Mouse (Mus musculus) liver, adult 2 months (tissue): Measurements from ENCODE around the gene Vmn1r64. TPM values are rescaled to one million over a fixed set of nuclear protein-coding genes. Genes with fewer than 3 reads are reported as not detected.
"Not testable (repeated sequence)": the region's sequence is repeated elsewhere in the genome, so short reads cannot be mapped to it uniquely, and the experiment has no call there.

Source experiments
- DNase-seq: peaks from one replicate; pipeline ENCODE4 v3.0.0-alpha.2; 2011; ENCODE audit warnings: low read depth, low spot score; ENCODE audit errors: extremely low read depth
- H3K27ac ChIP-seq: fragments of 200-500 bp; replicated peaks from 2 replicates; pipeline ENCODE4 v1.5.1; 2012; ENCODE audit warnings: low read depth, mild to moderate bottlenecking, control low read depth, inconsistent platforms, low read length; ENCODE audit not compliant: insufficient read depth
- H3K27me3 ChIP-seq: fragments of 200-500 bp; 2 replicates; pipeline ENCODE4 v1.6.1; 2012; ENCODE audit warnings: mild to moderate bottlenecking, moderate library complexity, low read length, inconsistent platforms; ENCODE audit not compliant: control insufficient read depth, insufficient read depth
- H3K36me3 ChIP-seq: fragments of 200-500 bp; 2 replicates; pipeline ENCODE4 v1.6.1; 2012; ENCODE audit warnings: low read length, inconsistent platforms; ENCODE audit not compliant: control insufficient read depth, insufficient read depth
- H3K4me1 ChIP-seq: fragments of 200-500 bp; 2 replicates; pipeline ENCODE4 v1.6.1; 2011; ENCODE audit warnings: low read length; ENCODE audit not compliant: control insufficient read depth, insufficient read depth
- H3K4me3 ChIP-seq: fragments of 200-500 bp; 2 replicates; pipeline ENCODE4 v1.5.1; 2011; ENCODE audit warnings: low read depth, mild to moderate bottlenecking, control low read depth, low read length, moderate library complexity; ENCODE audit not compliant: insufficient read depth
- H3K79me2 ChIP-seq: fragments of 200-500 bp; 2 replicates; pipeline ENCODE4 v1.6.1; 2012; ENCODE audit warnings: inconsistent platforms, mild to moderate bottlenecking, low read length, moderate library complexity; ENCODE audit not compliant: control insufficient read depth, insufficient read depth
- H3K9ac ChIP-seq: fragments of 200-500 bp; 2 replicates; pipeline ENCODE4 v1.6.1; 2012; ENCODE audit warnings: low read depth, mild to moderate bottlenecking, control low read depth, inconsistent platforms, low read length
- CTCF ChIP-seq: fragments of 200-500 bp; IDR thresholded peaks from 2 replicates; pipeline ENCODE4 v1.5.1; 2011; ENCODE audit warnings: low read depth, low read length, control low read depth
- POLR2A ChIP-seq: fragments of 200-500 bp; IDR thresholded peaks from 2 replicates; pipeline ENCODE4 v1.6.1; 2011; ENCODE audit warnings: low read length, control low read depth; ENCODE audit not compliant: insufficient read depth; ENCODE audit errors: extremely low read depth
- WGBS: fragments of 180-500 bp; shearing (Covaris S2); methylation state at CpG from one replicate; pipeline ENCODE4 v1.1.7; 2018; 5-methylcytosine and 5-hydroxymethylcytosine counted together
- polyA plus RNA-seq: library from polyadenylated mRNA; depleted of rRNA; stranded (reverse); fragments of >200 nt; gene quantifications from 2 replicates; pipeline ENCODE4 v1.2.3, GENCODE M21; 2012; rRNA removed
- total RNA-seq: library from RNA; depleted of rRNA; stranded (reverse); fragments of >200 nt; gene quantifications from 2 replicates; pipeline ENCODE4 v1.2.3, GENCODE M21; 2014; rRNA removed

Gene Vmn1r64
- total RNA-seq (not detected in 2 replicates), polyA plus RNA-seq (not detected in 2 replicates)

GRCm38 (mm10) chr7:5884442-5884841 lies at the start of gene Vmn1r64:
Vmn1r64 (minus strand) TSS chr7:5884542.
- Histone ChIP-seq H3K36me3 (no peaks in the 10 kb centered on the region), H3K79me2 (no peaks in the 10 kb centered on the region), H3K4me1 (no peaks in the 10 kb centered on the region), H3K4me3 (no peak within 1 kb of the TSS), H3K9ac (no peak within 1 kb of the TSS), H3K27me3 (no peaks in the 10 kb centered on the region), H3K27ac (no peak within 1 kb of the TSS)
- no peak for DNase-seq
- TF ChIP-seq POLR2A, result no peak
- TF ChIP-seq CTCF, result no peak

- no peaks in the 10 kb centered on the region for H3K36me3 ChIP-seq
- no peak for TF ChIP-seq POLR2A
- TF ChIP-seq CTCF, result no peak
- no peak overlapping the region for H3K27ac ChIP-seq
- no peak for DNase-seq
- H3K9ac ChIP-seq, result no peak overlapping the region
- WGBS, result 74% methylated on average over 4 of the region's 4 CpGs
- H3K79me2 ChIP-seq, result no peaks in the 10 kb centered on the region
- no peaks in the 10 kb centered on the region for H3K27me3 ChIP-seq
- no peaks in the 10 kb centered on the region for H3K4me1 ChIP-seq
- no peak overlapping the region for H3K4me3 ChIP-seq
Observed at GRCm38 (mm10) chr7:5899238-5899637, 14.9 kb upstream of the Vmn1r64 start.

- not testable (repeated sequence) for H3K27ac ChIP-seq, H3K9ac ChIP-seq, H3K79me2 ChIP-seq, H3K36me3 ChIP-seq, H3K27me3 ChIP-seq, H3K4me3 ChIP-seq, H3K4me1 ChIP-seq, DNase-seq
- 63% methylated on average over 2 of the region's 2 CpGs for WGBS
Observed at GRCm38 (mm10) chr7:5897245-5897644, 12.9 kb upstream of the Vmn1r64 start.

Other genes starting within 250 kb of the Vmn1r64 start
- gene Vmn1r62, start 210.9 kb downstream of the Vmn1r64 start, total RNA-seq, result not detected in 2 replicates
- gene Vmn1r62, start 210.9 kb downstream of the Vmn1r64 start, polyA plus RNA-seq, result not detected in 2 replicates
- not detected in 2 replicates for gene Vmn1r63, start 79.1 kb downstream of the Vmn1r64 start, total RNA-seq
- gene Vmn1r63, start 79.1 kb downstream of the Vmn1r64 start, polyA plus RNA-seq, result not detected in 2 replicates
- gene Vmn1r65, start 126.5 kb upstream of the Vmn1r64 start, total RNA-seq, result not detected in 2 replicates
- gene Vmn1r65, start 126.5 kb upstream of the Vmn1r64 start, polyA plus RNA-seq, result not detected in 2 replicates
- not detected in 2 replicates for gene Nlrp4c, start 160.6 kb upstream of the Vmn1r64 start, total RNA-seq
- gene Nlrp4c, start 160.6 kb upstream of the Vmn1r64 start, polyA plus RNA-seq, result not detected in 2 replicates